ENCODE assay signal across 8 mouse cellular contexts in genomic region chrX:73654177-73654576, GRCm38 (mm10). TPM values are rescaled to one million over a fixed set of nuclear protein-coding genes. Genes with fewer than 3 reads are reported as not detected.
A peak's percentile ranks its signal among the peaks of the same experiment; 100 is the strongest.
DNase-seq lines count a peak whose midpoint lies in the region; ATAC-seq and TF ChIP-seq lines count a peak whose summit lies in the region.

No protein-coding gene starts in this region.

- WGBS in lung, embryonic 14.5 days: 6% methylated on average over 6 of the region's 6 CpGs

- H3K27ac ChIP-seq in lung, embryonic 14.5 days (ENCODE audit: low read depth): no peak overlapping the region

- H3K9me3 ChIP-seq in G1E (replicated peaks): no peaks in the 10 kb centered on the region
- H3K9me3 ChIP-seq in lung, embryonic 14.5 days (ENCODE audit: low read depth, low read length): no peaks in the 10 kb centered on the region

- H3K27me3 ChIP-seq in G1E (ENCODE audit: insufficient read depth, low read length): peaks cover under 1% of the 10 kb centered on the region; the same call in 1 of the 2 replicates
- H3K27me3 ChIP-seq in lung, embryonic 14.5 days (ENCODE audit: insufficient read depth, low read length): no peaks in the 10 kb centered on the region

- ATAC-seq in G1E (ENCODE audit: extremely low read depth, insufficient number of reproducible peaks, low FRiP score, poor library complexity, severe bottlenecking): no peak
- ATAC-seq in lung, embryonic 14.5 days (ENCODE audit: insufficient read depth): peak; percentile 74; the same call in 1 of the 2 replicates
- peak; percentile 88 for ATAC-seq in neutrophil, adult 5-6 weeks (ENCODE audit: extremely low read depth, insufficient number of reproducible peaks, low FRiP score, poor library complexity, severe bottlenecking)

- H3K36me3 ChIP-seq in G1E (replicated peaks): no peaks in the 10 kb centered on the region
- H3K36me3 ChIP-seq in lung, embryonic 14.5 days (ENCODE audit: insufficient read depth): no peaks in the 10 kb centered on the region

- no peak overlapping the region for H3K4me3 ChIP-seq in G1E (ENCODE audit: low read depth, low read length)
- no peak overlapping the region for H3K4me3 ChIP-seq in lung, embryonic 14.5 days (ENCODE audit: low read depth, low read length)

- DNase-seq in A20 (ENCODE audit: low read depth, low spot score) (peak; percentile 69), G1E (ENCODE audit: low spot score) (no peak)
- DNase-seq in cerebellum, adult 9-11 months: peak; percentile 76
- peak; percentile 63 for DNase-seq in gastrocnemius, postnatal 10 days
- DNase-seq in kidney, adult 18-20 months: peak; percentile 74
- peak; percentile 85 for DNase-seq in lung, embryonic 14.5 days
- no peak for DNase-seq in ovary, postnatal 14 days (ENCODE audit: low spot score)

- H3K4me2 ChIP-seq in lung, embryonic 14.5 days: no peak overlapping the region

- no peaks in the 10 kb centered on the region; the same call in 1 of the 2 replicates for H3K4me1 ChIP-seq in G1E (ENCODE audit: insufficient read depth, low read depth, low read length)
- no peaks in the 10 kb centered on the region for H3K4me1 ChIP-seq in lung, embryonic 14.5 days (ENCODE audit: insufficient read depth)

- no peak overlapping the region for H3K9ac ChIP-seq in lung, embryonic 14.5 days

- TF ChIP-seq CTCF in G1E (IDR thresholded peaks at IDR 0.05; ENCODE audit: low read depth, low read length): peak; percentile 82
- TF ChIP-seq CTCF in lung, embryonic 14.5 days (IDR thresholded peaks at IDR 0.05; ENCODE audit: low read depth): peak; percentile 97

RNA-seq across cellular contexts. Expression of gene Pnck, which starts 5.7 kb away (rescaled TPM):
- total RNA-seq in G1E (2014; fragmentation: Nextera tagmentation): not detected in 2 replicates
- total RNA-seq in G1E (2017): not detected in 2 replicates
- polyA plus RNA-seq in G1E (2012): not detected in 2 replicates
- 10 to 100 TPM; 13.1 to 15.1 TPM for total RNA-seq in gastrocnemius, postnatal 10 days (2021)
- polyA plus RNA-seq in lung, embryonic 14.5 days (2014; fragmentation: Nextera tagmentation; extraction: Ambion mirVana): 12.0 and 14.0 TPM in 2 replicates
- total RNA-seq in neutrophil, adult 5-6 weeks (2017): not detected in 2 replicates

RNA-seq across cellular contexts. Expression of gene Dusp9, which starts 15.0 kb away (rescaled TPM):
- total RNA-seq in G1E (2014; fragmentation: Nextera tagmentation) (not detected in 2 replicates), G1E (2017) (0.16 and 0.23 TPM in 2 replicates)
- 0.23 and 0.24 TPM in 2 replicates for polyA plus RNA-seq in G1E (2012)
- under 1 TPM; 0.09 to 0.11 TPM for total RNA-seq in gastrocnemius, postnatal 10 days (2021)
- polyA plus RNA-seq in lung, embryonic 14.5 days (2014; fragmentation: Nextera tagmentation; extraction: Ambion mirVana): 4.1 and 6.6 TPM in 2 replicates
- total RNA-seq in neutrophil, adult 5-6 weeks (2017): not detected in 2 replicates

RNA-seq across cellular contexts. Expression of gene Slc6a8, which starts 18.8 kb away (rescaled TPM):
- total RNA-seq in G1E (2014; fragmentation: Nextera tagmentation) (4.1 and 6.1 TPM in 2 replicates), G1E (2017) (9.9 and 12.7 TPM in 2 replicates)
- 1.6 and 2.1 TPM in 2 replicates for polyA plus RNA-seq in G1E (2012)
- total RNA-seq in gastrocnemius, postnatal 10 days (2021): 10 to 100 TPM; 48.5 to 50.7 TPM
- 7.4 and 10.6 TPM in 2 replicates for polyA plus RNA-seq in lung, embryonic 14.5 days (2014; fragmentation: Nextera tagmentation; extraction: Ambion mirVana)
- 0.25 TPM in 1 of 2 replicates, not detected in the other for total RNA-seq in neutrophil, adult 5-6 weeks (2017)

Comparison
In these comparisons a context has a peak if more than half of its experiments do, and no peak if none do; other contexts are left out.
1. DNase-seq: peak in A20 (single experiment), cerebellum, adult 9-11 months (single experiment), gastrocnemius, postnatal 10 days (single experiment), kidney, adult 18-20 months (single experiment) and lung, embryonic 14.5 days (single experiment); none in G1E (single experiment) and ovary, postnatal 14 days (single experiment).
2. RNA of gene Pnck, which starts 5.7 kb away (total RNA-seq): 13.1 to 15.1 TPM in gastrocnemius, postnatal 10 days; not detected in G1E and not detected in neutrophil, adult 5-6 weeks; every median in the first group is over 10 times any median in the second.